Mouse (Mus musculus): Measurements from ENCODE around the gene Inhbb.

Gene Inhbb

DNA sequence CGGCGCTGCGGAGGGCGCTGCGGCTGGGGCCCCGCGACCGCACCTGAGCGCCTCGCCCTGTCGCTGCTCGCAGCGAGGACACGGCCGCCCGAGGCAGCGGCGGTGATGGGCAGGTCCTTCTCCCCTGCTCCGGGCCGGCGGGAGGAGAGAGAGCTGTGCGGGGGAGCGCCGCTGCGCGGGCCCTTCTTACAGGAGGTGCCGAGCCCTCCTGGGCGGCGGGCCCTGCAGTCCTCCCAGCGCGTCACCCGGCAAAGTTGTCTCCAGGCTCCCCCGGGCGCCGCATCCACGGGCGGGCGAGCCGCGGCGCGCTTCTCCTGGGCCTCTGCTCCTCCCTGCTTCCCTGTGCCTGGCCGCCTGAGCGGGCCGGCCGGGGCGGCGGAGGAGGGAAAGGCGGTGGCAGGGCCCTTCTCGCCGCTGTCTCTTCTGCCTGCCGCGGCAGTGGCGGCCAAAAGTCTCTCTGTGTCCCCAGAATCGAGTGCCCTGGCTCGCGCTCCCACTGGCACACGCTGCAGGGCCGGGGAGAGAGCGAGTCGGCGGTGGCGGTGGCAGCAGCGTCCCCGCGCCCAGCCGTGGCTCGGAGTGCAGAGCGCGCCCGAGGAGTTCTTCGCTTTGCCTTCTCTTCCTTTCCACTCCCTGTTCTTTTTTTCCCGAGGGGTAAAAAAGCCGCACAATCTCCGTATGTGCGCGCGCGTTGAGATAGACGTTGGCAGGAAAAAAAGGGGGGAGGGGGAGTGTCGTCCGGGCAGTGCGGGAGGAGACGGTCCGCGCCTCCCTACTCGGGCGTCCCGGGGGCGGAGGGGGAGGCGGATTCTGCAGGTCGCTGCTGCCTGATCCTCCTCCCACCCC, at the start of gene Inhbb:
TSS of gene Inhbb (minus strand) at position 673 of the 846 bp plus-strand sequence.
- DNase-seq (ENCODE audit: low spot score in 2 of 2) = no peak

DNA sequence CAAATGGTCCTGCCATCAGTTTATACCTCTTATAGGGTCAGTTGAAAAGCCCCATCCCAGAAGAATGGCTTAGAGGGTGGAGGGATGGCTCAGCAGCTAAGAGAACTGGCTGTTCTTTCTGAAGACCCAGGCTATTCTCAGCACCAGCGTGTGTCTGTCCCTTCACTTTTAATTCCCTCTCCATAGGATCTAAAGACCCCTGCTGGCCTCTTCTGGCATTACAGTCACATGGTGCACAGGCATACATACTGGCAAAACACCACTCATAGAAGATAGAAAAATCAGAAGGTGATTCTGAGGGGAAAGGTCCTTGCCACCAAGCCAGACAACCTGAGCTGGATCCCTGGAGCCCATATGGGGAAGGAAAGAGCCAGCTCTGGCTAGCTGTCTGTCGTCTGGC, 41.3 kb upstream of the Inhbb start:
- peak; percentile 28 to 69 for DNase-seq (ENCODE audit: low spot score in 2 of 2)

DNA sequence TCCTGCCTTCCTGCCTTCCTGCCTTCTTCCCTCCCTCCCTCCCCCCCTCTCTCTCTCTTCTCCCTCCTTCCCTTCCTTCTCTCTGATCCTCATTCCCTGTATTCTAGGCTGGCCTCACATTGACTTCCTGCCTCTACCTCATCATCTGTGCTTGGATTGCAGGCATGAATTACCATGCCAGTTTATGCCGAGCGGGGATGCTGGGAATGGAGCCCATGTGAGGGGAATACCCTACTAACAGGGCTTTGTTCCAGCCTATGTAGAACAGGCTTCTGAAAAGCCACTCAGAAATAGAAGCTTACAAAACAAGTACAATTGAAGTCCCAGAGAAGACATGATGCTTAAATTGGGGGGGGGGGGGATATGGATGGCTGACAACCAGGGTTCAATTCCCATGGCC, 38.0 kb upstream of the Inhbb start:
- DNase-seq (ENCODE audit: low spot score in 2 of 2) = no peak

DNA sequence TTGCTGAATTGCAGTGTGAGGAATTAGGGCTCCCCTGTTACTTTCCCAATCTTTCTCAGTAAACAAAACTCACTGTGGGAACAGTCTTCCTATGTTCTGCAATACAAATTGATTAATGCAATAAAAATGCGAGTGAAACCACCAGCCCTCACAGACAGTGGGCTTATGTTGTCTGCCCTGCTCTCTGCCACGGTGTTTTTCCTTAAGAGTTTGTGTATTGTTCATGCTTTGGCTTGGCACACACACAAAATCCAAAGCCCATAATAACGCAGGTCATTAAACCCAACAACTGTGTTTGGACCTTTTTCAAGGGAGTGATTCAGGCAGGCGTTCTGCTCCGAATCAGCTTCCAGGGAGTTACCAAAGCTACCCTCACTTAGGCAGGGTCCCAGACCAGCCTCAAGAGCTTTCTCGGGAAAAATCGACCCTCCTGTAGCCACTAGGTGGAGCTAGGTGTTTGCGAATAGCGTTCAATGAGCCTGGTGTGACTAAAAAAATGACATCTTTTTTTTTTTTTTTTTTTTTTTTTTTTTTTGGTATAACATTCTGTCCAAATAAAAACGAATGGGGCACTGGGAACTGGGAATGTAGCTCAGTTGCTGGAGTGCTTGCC, 36.1 kb upstream of the Inhbb start:
- peak; percentile 40 to 67 for DNase-seq (ENCODE audit: low spot score in 2 of 2)

DNA sequence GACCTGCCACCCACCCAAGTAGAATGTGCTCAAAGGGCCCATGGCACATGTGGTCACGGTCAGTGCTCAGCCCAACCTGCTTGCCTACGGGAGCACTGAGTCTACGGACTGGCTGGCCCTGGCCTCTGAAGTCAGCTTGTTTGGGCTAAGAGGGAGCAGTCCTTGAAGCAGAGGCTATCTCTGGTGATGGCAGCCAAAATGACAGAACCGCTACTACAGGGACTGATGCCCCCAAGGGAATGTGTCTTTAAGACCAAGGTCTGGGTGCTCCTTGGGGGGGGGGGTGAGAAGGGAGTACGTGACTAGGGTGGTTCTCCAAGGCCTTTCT, 35.4 kb upstream of the Inhbb start:
- DNase-seq (ENCODE audit: low spot score in 2 of 2) = no peak

DNA sequence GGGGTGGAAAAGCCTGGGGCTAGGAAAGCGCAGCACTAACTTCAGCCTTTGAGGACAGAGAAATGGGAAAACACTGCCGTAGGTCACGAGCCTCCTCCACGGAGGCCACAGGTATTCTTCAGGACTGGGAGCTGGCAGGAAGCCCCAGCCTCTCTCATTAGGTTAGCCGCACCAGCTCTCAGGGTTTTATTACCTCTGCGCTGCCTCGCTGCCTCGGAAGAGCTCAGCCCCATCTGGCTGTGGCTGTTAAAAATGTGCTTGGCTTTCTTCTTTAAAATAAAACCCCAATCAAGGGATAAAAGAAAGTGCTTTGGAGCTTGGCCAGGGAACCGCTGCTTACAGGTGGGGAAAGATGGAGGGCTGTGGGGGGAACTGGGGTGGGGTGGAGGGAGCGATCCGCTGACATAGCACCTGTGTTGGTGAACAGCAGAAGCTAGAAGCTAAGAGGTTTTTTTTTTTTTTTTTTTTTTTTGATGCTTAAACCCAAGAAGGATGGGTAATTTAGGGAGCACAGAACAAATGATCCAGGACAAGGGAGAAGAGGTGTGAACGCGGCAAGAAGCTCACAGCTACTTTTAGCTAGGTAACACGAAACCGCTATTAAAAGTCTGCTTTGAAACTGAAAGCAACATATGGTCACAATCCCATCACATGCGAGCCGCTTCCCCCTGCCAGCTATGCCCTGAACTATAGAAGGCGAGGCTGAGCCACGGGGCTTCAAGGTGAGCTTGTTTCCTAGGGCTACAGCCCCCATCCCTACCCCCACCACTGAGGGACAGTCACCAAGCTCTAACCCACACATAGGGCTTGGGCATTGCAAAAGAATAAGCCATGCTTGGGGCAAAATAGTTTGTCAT, 34.9 kb upstream of the Inhbb start:
- DNase-seq (ENCODE audit: low spot score in 2 of 2) = no peak

DNA sequence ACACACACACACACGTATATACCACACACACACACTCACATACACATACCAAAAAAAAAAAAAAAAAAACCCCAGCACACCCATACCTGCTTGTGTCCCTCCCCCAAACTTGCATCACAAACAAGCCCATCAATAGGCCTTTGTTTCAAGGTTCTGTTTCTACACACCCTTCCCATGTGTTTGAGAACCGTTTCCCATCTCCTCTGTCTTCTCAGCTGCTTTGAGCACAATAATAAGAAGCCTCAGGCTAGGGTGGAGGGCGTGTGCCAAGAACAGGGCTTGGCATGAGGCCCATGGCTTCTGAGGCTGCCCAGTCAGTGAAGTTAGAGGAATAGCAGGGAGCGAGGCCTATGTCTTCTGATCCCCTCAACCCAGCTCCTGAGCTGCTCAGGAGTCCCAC, 31.7 kb upstream of the Inhbb start:
- no peak for DNase-seq (ENCODE audit: low spot score in 2 of 2)

DNA sequence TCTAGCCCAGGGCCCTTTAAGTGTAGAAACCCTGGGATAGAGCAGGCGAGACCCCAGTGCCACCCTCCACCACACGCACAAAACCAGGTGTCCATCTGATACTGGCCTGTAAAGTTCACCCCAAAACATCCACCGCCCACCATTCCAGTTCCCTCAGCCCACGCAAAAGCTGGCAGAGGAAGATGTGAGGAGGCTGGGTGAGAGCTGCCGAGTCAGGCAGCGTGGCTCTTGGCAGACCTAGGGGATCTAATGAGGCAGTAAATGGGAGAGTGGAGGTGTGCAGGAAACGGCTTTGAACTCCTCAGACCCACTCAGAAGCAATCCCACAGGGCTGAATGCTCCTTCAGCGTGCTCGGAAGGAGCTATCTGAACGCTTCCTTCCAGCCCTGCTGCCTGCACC, 29.4 kb upstream of the Inhbb start:
- DNase-seq (ENCODE audit: low spot score in 2 of 2) = no peak

DNA sequence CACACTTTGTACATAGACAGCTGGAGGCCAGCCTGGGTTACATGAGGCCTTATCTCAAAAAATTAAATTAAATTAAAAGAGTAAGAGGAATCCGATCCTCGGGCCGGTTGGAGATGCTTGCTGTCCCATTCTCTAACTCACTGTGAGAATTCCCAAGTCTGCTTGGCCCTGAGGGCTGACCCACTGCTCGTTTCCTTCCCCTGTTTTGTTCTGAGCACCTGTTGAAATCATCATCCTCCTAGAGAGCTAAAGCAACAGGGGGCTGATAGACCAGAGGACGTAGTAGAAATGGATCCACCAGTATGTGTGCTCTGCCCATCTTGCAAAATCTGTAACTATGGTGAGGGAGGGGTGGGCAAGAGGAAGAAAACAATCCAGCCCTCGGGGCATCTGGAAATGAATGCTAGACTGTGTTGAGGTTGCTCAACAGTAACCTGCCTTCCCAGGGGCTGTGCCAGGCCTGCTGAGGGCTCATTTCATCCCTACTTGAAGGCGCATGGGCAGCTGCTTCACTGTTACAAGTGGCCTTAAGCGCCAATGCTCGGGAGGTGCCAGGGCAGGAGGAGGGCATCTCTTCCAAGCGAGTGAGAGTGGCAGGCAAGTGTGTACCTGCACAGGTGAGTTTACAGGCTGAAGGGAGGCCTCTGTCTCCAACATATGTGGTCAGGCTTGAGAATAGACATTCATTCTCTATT, 28.8 kb upstream of the Inhbb start:
- DNase-seq (ENCODE audit: low spot score in 2 of 2) = no peak

DNA sequence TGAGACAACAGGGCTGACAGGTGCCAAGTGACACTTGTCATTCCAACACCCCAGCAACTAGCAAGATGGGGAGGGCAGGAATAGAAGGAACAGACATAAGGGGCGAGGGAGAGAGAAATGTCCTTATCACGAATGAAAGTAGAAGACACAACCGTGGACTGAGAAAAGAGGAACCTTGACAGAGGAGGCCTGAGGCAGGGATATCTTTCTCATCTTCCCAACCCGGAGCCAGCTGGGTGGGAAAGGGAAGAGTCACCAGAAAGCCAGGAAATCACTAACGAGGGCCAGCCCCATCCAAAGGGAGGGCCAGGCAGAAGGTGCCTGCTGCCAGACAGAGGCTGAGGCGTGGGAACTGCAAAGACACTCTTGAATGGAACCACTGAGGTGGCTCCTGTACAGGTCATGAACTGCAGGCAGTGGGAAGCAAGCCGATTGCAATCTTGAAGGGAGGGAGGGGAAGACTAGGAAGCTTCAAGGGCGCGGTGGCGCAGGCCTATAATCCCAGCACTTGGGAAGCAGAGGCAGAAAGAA, 24.8 kb upstream of the Inhbb start:
- no peak for DNase-seq (ENCODE audit: low spot score in 2 of 2)

DNA sequence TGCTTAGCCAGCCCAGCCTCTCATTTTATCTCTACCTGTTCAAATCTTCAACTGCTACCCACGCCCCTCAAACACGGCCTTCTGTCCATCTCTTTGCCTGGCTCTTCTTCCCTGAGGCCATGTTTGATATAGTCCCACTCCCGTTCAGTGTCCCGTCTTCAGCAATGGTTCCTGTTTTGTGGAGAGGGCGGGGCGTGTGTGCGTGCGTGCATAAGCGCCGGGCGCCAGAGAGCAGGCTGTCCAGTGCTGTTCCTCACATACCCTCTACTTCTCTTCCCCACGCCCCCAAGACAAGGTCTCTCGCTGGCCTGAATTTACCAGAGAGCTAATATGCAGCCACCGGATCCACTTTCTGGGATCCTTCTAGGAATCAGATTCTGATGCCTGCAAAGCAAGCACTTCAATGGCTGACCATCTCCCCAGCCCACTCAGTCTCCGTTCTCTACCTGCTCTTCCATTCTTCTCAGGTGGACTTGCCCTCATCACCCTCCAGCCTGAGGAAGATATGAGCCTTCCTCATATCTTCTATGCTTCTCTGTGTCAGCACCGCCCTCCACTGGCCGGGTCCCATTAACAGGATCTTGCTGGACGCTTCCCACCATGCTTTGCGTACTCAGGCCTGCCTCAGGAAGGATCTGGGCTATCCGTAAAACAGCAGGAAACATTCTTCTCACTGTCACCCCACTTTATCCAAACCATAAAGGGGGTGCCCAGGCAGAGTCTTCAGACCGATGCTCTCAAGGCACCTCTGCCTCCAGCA, 21.7 kb upstream of the Inhbb start:
- DNase-seq (ENCODE audit: low spot score in 2 of 2) = no peak

DNA sequence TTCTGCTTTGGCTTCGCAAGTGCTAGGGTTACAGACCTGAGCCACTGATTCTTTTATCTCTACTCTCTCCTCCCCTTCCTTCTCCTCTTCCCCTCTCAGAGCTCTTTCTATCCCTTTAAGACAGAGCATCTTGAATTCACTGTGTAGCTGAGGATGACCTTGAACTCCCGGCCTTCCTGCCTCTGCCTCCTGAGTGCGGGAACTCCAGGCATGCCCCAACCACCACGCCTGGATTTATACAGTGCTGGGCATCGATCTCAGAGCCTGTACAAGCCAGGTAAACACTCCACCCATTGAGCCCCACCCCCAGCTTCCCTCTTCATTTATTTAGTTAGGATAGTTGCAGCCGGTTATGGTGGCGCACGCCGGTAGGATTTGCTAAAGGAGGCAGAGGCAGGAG, 20.9 kb upstream of the Inhbb start:
- DNase-seq (ENCODE audit: low spot score in 2 of 2) = no peak

DNA sequence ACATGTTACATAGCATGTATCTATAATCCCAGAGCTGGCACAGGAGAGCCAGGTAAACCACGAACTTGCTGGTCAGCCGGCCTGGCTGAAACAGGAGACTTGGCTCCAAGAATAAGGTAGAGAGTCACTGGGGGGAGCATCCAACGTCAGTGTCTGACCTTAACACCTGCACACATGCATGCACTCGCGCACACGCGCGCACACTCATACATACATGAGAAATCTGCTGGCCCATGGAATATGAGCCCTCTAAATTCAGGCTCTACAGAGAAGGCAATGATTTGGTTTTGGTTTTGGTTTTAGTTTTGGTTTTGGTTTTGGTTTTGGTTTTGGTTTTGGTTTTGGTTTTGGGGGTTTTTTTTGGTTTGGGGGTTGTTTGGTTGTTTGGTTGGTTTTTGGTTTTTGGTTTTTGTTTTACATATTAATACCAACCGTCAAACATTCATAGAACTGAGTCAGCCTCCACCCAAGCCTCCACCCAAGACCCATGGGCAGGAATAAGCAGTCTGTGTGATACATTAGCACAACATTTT, 16.1 kb upstream of the Inhbb start:
- DNase-seq (ENCODE audit: low spot score in 2 of 2) = no peak

DNA sequence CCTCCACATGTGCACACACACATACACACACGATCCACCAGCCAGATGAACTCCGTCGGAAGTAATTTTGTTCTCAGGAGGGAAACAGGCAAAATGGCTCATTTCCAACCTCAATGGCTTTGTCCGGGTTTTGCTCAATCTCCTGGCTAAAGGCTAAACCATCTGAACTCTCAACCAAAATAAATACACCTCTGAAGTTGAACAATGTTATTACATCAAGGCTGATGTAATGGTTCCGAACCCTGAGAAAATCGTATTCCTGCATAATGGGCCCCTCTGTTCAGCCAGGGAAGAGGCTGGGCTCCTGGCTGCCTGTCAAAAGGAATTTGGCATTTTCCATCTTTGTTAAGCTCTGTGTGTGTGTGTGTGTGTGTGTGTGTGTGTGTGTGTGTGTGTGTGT, 15.4 kb upstream of the Inhbb start:
- no peak for DNase-seq (ENCODE audit: low spot score in 2 of 2)

DNA sequence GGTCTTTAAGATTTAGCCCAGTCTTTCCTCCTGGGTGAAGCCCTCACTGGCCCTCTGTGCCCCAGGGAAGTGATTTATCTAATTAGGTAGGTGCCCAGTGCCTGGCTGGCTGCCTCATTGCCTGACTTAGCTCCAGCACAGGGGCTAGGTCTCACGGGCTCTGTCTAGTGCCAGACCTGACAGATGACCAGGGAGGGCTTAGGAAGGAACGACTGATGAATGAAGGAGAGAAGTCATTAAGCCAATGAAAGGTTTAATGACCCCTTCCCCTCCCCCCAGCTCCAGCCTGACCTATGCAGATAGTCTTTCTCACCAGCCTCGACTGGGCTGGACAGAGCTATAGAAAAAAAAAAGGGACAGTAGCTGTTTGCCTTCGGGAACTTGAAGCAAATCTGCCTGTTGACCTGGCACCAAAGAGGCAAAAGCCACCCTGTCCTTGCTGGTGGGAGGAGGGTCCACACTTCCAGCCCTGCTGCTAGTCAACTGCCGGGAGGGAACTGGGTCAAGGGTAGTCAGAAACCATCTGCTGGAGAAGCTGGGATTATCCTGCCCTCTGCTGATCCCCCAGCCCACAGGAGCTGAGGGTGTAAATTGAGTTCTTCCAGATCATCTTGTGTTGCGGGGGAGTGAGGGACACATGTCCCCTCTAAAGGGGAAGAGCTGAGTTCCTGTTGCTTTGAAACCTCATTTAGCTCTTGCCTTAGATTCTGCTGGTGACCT, 2.3 kb upstream of the Inhbb start:
- DNase-seq (ENCODE audit: low spot score in 2 of 2) = no peak

DNA sequence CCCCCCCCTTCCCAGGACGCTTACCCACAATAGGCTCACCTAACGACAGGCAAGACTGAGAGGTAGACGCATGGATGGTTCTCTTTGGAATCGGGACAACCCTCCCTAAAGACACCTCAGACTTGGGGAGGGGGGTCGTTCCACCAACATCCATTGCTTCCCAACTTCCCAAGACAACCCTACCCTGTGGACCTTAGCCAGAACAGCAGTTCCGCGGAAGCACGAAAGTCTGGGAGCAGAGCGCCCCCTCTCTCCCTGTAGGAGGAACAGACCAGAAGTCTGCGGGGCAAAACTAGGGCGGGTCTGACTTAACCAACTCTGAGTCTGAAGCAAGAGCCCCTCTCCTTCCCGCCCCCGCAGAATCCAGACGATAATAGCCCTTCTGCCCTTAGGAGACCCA, 1.5 kb upstream of the Inhbb start:
- no peak for DNase-seq (ENCODE audit: low spot score in 2 of 2)

DNA sequence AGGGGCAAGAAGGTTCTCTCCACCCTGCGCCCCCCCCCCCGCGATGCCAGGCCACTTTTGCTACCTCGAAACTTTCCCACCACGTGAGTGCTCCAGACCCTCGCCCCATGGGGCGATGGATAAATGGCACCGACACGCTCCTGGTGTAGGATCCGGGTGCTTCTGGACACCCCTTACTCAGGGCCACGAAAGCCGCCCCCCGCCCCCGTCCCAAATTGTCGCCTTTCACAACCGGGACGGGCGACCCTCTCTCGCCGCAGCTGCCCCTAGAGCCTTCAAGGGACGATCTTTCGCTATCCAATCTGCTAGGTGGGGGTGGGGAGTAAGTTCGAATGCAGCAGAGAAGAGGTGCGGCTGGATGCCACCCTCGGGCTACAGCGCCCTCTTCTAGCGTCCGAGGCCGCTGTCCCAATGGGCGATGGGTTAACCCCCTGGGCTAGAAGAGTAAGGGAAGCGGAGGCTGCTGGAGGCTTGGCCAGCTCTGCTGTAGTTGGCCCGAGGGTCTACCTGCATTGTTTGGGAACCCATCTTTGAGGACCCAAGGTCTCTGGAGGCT, 490 bp upstream of the Inhbb start:
- no peak for DNase-seq (ENCODE audit: low spot score in 2 of 2)

DNA sequence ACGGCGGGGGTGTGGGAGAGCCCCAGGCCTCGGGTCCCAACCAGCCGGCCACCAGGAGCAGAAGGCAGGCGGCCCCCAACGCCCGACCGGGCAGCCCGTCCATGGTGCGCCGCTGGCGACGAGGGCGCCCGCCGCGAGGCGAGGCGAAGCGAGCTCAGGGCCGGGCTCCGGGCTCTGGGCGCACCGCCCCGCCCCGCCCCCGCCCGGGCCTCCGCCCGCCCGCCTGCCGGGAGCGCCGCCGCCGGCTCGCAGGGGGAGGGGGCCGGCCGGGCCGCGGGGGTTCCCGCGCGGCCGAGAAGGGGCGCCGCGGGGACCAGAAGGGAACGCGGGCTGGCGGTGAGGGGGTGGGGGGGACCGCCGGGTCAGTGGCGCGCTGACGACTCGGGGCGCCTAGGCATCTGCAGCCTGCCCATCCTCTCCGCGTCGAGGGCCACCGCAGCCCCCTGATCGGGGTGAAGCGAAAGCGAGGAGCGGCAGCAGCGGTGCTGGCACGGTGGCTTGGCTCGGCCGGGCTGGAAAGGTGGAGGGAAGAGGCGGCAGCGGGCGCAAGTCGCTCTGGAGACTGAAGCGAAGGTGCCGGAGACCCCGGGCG, 968 bp downstream of the Inhbb start:
- DNase-seq (ENCODE audit: low spot score in 2 of 2) = no peak

DNA sequence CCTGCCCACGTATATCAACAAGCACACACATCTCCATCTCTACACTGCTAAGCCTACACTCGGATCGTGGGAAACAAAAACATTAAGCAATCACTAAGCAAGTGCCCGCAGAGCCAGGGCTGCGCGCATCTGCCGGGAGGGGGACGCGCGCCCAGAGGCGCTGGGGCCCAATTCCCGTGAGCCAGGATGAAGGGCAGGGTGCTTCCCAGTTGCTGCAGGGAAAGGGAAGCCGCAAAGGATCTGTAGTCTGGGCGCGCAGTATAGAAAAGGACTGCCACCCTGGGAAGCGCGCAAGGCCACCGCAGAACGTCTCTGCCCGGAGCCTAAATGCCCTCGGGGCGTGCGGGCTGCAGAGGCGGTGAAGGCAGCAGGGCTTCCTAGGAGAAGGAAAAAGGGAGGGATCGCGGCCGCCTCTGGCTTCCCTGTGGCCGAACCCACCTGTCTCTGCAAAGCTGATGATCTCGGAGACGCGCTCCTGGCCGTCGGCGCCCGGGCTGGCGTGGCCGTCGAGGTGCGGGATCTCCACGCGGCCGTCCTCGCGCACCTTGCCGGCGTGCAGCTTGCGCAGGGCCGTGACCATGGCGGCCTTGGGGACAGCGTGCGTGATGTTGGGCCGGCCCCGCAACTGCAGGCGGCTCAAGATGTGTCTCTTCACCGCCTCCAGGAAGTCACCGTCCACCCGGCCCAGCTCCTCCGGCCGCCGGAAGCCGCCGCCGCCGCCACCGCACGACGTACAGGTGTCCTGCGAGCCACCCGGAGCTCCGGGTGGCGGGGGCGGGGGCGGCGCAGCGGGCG, 1.7 kb downstream of the Inhbb start:
- no peak for DNase-seq (ENCODE audit: low spot score in 2 of 2)
